Mouse (Mus musculus): ENCODE data around the gene Sap18b.
"Not testable (repeated sequence)": the region's sequence is repeated elsewhere in the genome, so short reads cannot be mapped to it uniquely, and the experiment has no call there.

The Sap18b gene

GRCm38 (mm10) chr8:95825162-95825561 lies at the start of gene Sap18b:
Gene Sap18b (plus strand): TSS chr8:95825346.
- not testable (repeated sequence) for DNase-seq (ENCODE audit: low spot score)

DNA sequence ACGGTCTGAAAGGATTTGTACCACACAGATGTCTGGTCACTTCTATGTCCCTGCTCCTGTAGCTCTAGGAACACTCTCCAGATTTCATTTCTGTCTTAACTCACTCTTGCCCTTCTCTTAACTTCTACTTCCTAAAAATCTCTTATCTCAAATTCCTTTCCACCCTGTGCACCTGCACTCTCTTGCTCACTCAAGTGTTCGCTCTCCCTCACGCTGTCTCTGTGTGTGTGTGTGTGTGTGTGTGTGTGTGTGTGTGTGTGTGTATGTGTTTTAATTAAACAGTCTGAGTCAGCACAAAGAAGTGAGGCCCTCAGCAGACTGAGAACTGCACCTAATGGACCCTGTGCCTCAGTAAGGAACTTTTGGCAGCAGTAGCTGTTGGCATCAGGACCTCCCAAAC lies 44.1 kb upstream of the Sap18b start:
- no peak for DNase-seq (ENCODE audit: low spot score)

DNA sequence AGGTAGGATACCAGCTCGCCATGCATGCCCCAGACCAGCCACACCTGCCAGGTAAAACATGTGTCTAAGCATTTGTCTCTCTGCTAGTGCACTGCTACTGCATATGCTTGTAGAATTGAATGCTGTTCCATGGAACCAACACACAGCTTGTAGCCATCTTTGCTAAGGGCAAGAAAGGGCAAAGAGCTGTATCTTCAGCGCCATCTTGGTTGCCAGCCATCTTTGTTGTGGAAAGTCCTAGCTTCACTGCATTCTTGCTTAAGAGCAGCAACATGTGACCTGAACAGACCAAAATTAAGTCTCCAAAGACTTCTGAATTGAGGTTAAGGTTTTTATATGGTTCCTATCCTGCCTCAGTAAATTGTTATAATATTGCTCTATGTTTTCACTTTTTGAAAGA lies 43.4 kb upstream of the Sap18b start:
- no peak for DNase-seq (ENCODE audit: low spot score)

DNA sequence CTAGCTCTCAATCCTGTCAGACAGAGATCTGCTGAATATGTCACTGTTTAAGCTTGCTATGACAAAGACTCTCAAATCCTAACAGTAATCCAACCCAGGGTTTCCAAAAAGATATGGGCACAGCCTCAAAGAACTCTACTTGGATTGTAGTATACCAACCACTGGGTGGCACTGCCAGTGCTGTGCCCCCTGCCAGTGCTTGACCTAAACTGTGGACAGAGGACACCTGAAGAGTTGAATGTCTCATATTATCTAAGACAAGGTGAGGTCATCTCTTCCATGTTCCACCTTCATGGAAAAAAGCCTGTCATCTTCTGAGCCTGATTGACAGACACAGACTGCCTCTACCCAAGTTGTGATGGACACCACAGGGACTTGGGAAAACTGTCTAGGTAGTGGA lies 42.5 kb upstream of the Sap18b start:
- DNase-seq (ENCODE audit: low spot score) = no peak

DNA sequence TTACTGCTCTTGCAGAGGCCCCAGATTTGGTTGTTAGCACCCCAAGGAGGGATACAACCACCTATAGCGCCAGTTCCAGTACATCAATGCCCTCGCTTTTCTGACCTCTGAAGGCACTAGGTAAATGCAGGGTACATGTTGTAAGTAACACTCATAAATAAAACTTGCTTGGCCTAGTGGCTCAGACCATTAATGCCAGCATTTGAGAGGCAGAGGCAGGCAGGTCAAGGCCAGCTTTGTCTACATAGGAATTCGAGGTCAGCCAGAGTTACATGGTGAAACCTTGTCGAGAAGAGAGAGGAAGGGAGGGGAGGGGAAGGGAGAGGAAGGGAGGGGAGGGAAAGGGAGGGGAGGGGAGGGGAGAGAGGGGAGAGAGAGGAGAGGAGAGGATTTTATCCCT lies 39.6 kb upstream of the Sap18b start:
- no peak for DNase-seq (ENCODE audit: low spot score)

DNA sequence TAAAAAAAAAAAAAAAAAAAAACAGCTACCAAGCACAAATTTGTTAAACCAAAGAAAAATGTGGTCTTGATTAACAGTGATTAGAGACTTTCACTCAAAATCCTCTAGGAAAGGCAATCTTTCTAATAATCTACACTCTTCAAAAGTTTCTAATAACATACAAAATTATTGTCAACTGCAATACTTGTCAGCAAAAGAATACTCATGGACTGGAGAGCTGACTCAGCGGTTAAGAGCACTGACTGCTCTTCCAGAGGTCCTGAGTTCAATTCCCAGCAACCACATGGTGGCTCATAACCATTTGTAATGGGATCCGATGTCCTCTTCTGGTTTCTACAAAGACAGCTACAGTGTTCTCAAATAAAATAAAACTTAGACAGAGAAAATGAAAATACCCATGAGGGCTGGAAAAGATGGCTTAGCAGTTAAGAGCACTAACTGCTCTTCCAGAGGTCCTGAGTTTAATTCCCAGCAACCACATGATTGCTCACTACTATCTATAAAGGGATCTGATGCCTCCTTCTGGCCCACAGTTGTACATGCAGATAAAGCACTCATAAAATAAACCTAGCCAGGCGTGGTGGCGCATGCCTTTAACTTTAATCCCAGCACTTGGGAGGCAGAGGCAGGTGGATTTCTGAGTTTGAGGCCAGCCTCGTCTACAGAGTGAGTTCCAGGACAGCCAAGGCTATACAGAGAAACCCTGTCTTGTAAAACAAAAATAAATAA lies 29.6 kb upstream of the Sap18b start:
- DNase-seq (ENCODE audit: low spot score) = not testable (repeated sequence)

DNA sequence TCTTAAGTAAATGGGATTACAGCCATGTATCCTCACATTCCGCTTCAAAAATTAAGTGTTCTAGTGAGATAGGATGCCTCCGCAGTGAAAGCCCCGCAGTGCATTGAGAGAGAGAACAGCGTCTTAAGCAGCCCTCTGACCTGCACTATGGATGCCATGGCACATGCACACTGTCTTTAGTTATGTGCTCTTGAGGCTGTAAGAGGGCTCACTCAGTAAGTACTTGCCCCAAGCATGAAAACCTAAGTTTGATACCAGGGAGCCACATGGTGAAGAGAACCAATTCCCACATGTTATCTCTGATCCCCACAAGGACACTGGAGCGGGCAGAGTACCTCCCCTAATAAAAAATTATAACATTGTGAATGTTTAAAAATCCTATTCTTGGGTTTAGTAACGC lies 26.0 kb upstream of the Sap18b start:
- DNase-seq (ENCODE audit: low spot score) = no peak

DNA sequence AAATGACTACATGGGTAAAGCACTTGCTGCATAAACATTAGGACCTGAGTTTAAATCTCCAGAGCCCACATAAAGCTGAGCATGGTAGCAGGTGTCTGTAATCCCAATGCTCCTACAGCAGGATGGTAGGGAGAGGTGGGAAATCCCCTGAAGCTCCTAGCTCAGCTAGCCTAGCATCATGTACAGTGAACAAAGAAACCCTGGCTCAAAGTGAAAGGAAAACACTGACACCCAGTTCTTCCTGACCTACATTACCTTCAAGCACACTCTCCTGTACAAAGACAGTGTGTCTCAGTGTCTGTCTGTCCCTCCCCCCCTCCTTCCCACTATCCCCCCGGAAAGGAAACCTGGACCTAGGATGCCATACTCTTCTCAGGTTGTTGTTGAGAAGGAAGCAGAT lies 25.3 kb upstream of the Sap18b start:
- DNase-seq (ENCODE audit: low spot score) = no peak

GRCm38 (mm10) chr8:95800353-95800752 lies 24.8 kb upstream of the Sap18b start:
- DNase-seq (ENCODE audit: low spot score) = no peak

GRCm38 (mm10) chr8:95801476-95802064 lies 23.6 kb upstream of the Sap18b start:
- DNase-seq (ENCODE audit: low spot score) = no peak

DNA sequence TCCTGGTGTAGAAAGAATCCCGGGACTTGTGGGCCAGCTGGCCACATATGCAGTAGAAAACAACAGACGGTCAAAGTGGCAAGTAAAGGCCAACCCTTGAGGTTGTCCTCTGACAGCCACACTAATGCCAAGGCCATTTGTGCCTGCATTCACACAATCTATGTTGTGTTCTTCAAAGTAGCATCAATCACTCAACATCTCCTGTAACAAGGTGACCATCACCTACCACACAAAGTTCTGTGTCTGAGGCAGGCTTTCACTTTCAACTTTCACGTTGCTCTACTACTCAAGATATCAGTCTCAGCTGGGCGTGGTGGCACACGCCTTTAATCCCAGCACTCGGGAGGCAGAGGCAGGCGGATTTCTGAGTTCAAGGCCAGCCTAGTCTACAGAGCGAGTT lies 22.9 kb upstream of the Sap18b start:
- no peak for DNase-seq (ENCODE audit: low spot score)

DNA sequence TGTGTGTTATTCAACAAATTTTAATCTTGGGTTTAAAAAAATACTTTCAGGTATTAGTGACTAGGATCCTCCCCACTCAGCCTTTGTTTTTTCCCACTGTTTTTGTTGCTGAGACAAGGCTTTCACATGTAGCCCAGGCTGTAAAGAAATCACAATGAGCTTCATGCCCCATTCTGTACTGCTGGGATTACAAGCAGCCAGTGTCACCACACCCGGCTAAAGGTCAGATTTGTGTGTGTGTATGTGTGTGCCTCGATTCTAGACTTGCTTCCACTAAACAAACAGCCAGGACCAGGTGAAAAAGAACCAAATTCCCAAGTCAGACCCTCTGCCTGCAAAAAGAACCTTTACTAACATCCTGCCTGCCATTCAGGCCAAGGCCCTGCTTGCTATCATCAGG lies 19.7 kb upstream of the Sap18b start:
- DNase-seq (ENCODE audit: low spot score) = no peak

DNA sequence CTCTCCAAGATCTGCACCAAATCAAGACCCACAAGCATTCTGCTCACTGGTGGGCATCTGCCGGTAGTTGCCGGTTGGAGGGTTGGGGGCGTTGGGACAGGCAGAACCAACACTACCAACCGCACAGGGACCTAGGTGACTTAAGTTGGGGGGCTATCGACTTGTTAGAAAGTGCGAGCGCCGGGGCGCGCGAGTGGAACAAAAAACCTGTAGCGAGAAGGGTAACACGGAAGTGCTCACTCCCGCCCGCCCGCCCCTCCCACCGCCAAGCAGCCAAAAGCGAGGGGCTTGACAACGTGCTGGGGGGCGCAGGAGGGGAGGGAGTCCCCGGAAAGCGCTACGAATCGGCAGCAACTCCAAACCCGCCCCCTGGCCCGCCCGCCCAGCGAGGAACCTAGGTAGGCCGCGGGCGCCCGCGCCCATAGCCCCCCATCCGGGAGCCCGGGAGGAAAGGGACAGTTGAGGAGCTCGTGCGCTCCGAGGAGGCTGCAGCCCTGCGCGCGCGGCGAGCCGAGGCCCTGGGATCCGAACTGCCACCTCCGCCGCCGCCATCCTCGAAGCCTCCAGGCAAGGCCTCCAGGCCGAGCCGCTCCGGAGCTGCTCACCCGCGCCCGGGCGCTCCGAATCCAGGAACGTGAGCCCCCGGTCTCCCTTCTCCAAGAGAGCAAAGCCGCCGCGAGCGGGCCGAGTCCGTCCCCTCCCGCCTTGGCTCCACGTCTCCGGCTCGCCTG lies 18.5 kb upstream of the Sap18b start:
- DNase-seq (ENCODE audit: low spot score) = peak; percentile 41

DNA sequence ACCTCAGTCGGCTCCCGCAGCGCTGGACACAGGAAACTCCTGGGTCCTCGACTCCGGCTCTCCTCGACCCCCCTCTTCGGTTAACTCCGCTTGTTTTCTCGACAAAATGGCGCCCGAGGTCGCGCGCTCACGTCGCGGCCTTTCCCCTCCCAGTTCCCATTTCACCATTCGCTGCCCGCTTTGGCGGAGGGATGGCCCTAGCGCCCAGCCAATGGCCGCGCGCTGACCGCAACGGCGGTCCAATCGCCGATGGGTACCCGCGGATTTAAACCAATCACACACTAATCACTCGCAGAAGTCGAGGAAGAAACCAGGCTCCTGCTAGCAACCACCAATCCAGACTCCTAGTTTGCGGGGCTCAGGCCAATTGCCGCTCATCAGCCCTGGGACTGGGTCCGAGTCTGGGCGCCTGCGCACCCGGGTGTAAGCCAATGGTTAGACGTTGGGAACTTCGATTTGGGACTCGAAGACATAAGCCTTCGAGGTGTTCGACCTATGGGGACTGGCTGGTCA lies 17.8 kb upstream of the Sap18b start, which contains the start of gene Cnot1:
Gene Cnot1 (minus strand): TSS at position 134 of the 513 bp plus-strand sequence.
- DNase-seq (ENCODE audit: low spot score) = peak; percentile 95

DNA sequence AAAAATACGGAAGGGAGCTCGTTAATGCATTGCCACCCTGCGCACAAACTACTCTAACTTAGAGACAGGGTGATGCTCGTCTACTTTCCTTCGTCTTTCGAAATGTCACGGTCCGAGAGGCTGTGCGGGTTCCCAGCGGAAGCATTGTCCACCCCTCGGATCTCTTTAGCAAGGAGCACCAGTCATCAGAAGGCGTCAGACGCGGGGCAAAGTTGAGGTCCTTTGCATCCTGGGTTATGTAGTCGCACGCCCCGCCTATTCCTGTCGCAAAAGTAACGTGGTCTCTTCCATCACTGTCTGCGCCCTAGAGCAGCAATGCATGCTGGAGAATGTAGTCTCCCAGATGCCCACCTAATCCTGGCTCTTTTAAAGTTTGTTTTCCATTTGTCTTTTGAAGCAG lies 17.3 kb upstream of the Sap18b start:
- DNase-seq (ENCODE audit: low spot score) = peak; percentile 93

DNA sequence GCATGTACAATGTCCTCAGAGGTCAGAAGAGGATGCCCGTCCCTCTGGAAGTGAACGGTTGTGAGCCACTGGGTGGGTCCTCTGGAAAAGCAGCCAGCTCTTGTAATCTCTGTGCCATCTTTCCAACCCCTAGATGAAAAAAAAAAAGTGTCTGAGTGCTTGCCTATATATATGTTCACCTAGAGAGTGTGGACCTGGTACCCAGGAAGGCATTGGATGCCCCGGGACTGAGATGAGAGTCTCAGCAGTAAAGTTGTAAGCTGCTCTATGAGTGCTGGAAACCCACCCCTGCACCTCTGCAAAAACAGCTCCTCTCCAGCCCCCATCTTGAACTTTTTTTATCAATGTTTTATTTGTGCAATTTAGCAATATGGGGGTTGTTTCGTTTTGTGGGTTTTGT lies 16.5 kb upstream of the Sap18b start:
- DNase-seq (ENCODE audit: low spot score) = no peak

- no peak for DNase-seq (ENCODE audit: low spot score)
Measured at GRCm38 (mm10) chr8:95809116-95809515, 16.0 kb upstream of the Sap18b start.

GRCm38 (mm10) chr8:95810184-95810591 lies 15.0 kb upstream of the Sap18b start:
- DNase-seq (ENCODE audit: low spot score) = no peak

GRCm38 (mm10) chr8:95816044-95816708 lies 9.0 kb upstream of the Sap18b start:
- no peak for DNase-seq (ENCODE audit: low spot score)

DNA sequence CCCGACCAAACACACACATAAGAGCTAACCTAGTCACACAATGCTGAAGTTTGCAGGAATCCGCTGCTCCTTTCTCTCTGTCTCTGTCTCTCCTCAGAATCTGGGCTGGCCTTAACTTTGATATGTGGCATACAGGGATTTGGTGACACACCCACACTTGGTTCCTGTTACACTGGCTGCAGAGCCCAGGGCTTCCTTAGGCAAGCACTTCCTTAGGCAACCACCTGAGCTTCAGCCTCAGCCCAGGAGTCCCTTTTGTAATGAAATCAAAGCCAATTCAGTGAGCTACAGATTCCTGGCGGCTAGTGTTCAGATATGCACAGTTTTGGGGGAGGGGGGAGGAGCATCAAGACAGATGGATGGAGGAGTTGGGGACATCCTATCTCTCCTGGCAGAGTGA lies 7.5 kb upstream of the Sap18b start:
- no peak for DNase-seq (ENCODE audit: low spot score)

DNA sequence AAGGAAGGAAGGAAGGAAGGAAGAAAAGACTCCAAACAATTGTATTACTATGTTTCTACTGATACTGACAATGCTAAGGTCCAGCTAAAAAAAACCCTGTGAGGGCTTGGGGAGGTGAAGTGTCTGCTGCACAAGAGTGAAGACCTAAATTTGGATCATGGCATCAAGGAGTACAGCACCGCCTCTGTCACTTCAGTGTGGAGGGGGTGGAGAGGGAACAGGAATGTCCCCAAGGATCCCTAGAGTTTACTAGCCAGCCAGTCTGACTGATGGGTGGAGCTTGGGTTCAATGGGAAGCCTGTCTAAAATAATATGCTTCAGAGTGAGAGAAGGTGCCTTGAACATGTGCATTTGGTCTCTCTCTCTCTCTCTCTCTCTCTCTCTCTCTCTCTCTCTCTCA lies 6.9 kb upstream of the Sap18b start:
- DNase-seq (ENCODE audit: low spot score) = no peak

DNA sequence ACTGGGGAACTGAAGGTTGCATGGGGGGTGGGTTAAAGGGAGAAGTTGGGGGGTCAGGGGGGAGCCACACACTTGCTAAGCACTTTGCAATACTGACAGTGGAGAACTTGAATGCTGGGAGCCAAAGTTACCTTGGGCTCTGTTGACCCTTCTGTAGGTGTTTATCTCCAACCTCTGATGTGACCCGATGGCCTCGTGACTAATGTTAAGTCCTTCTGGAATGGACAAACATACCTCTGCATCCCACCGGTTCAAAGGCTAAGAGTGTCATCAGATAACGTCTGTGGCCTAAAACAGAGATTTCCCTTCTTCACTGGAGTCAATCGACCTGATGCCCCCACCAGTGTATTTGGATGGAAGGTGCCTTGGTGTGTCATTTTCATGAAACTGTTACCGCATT lies 3.9 kb upstream of the Sap18b start:
- DNase-seq (ENCODE audit: low spot score) = no peak

- no peak for DNase-seq (ENCODE audit: low spot score)
Measured at GRCm38 (mm10) chr8:95822096-95822495, 3.0 kb upstream of the Sap18b start.

All from urinary bladder, postnatal 14 days (tissue).